Mouse (Mus musculus): ENCODE data around the gene Rora.
A peak's percentile ranks its signal among the peaks of the same experiment; 100 is the strongest.

Rora gene

DNA sequence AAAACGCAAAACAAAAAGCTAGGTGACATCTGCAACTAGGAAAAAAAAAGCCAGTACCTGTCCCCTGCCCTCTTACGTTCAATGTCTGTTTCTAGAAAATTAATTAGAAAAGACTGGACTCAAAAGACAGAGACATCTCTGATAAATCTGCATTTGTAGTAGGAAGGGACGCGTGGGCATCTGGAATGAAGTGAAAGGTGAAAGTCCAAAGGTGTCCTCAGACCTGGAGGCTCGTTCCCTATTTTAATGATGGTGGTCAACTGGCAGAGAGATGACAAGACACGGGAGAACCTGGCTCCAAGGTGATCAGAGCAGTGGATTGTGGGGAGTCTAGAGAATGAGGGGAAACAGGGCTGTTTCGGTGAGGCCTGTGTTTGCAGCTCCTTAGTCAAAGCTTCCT lies 674.0 kb downstream of the Rora start:
- DNase-seq (ENCODE audit: low read depth in 1 of 2, low spot score in 2 of 2), result no peak

DNA sequence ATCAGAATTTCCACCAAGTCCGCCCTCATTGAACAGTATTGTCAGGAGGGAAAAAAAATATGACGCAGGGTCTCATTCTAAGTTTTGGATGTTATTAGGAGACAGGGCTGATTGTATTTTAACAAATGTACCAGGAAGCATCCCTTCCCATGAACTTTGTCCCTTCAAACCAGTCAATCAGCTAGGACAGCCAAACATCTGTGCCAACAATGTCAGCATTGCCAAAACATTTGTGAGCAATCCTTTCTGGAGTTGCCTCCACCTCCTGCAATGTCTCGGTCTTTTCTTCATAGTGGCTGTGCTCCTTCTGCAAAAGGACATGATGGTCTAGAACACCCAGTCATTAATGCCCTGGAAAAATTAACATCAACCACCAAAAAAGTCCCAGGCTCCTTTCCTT lies 678.2 kb downstream of the Rora start:
- DNase-seq (ENCODE audit: low read depth in 1 of 2, low spot score in 2 of 2), result no peak

DNA sequence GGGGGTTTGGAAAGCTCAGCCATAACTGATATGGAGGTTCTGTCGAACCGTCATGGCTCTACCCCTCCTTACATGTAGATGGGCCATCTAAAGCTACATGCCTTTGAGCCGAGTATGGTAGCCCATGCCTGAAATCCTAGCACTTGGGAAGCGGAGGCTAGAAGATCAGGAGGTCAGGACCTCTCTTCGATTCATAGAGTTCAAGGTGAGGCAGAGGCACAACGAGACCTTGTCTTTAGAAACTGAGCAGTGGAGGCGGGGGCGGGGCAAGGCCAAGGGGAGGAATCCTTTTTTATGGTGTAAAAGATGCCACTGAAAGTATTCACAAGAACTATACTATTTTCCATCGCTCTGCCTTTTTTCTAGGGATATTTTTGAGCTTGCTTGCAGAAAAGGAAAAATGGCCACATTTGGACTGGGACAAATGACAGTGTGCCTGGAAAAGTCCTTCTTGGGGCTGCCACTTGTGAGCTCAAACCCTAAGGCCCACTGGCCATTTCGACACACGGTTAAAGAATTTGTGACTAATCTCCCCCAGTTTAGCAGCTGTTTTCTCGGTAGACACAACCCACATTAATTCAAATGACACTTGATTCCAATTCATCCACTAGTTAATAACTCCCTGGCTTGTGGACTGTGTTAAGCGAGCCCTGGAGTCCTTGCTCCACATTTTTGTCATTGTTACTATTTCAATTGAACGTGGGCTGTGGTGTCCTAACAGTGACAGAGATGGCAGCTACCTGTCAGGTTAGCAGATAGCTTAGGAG lies 679.4 kb downstream of the Rora start:
- no peak for DNase-seq (ENCODE audit: low read depth in 1 of 2, low spot score in 2 of 2)

DNA sequence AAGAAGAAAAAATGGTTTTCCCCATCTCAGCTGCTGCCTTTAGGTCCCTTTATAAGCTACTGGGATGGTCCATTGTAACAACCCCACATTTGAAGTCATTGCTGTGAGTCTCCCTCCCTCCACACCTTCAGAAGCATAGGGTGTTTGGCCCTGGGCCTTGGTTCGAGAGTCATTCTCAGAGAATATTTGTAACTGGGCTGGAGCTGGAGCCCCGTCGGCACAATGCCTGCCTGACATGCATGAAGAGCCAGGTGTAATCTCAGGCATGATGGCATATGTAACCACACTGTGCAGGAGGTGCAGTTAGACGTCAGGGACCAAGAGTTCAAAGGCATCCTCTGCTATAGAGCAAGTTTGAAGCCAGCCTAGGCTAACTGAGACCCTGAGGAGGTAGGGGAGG lies 680.1 kb downstream of the Rora start:
- DNase-seq (ENCODE audit: low read depth in 1 of 2, low spot score in 2 of 2), result no peak

DNA sequence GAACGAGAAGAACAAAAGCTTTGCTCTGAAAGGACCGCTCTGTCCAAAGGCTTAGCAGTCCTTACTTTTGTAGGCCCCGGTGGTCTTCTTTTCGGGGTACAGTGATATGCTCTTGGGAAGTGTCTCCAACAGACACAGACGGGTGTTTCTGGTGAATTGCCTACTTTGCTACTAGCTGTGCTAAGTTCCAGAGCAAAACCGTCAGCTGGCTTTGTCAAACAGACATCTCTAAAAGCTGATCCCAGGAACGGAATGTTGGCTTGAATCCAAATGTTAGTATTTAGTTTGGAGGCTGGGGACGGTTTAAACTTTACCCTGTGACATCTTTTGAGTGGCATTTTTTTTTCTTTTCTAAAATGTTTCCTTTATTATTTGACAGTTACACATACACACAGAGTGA lies 680.5 kb downstream of the Rora start:
- DNase-seq (ENCODE audit: low read depth in 1 of 2, low spot score in 2 of 2), result no peak

DNA sequence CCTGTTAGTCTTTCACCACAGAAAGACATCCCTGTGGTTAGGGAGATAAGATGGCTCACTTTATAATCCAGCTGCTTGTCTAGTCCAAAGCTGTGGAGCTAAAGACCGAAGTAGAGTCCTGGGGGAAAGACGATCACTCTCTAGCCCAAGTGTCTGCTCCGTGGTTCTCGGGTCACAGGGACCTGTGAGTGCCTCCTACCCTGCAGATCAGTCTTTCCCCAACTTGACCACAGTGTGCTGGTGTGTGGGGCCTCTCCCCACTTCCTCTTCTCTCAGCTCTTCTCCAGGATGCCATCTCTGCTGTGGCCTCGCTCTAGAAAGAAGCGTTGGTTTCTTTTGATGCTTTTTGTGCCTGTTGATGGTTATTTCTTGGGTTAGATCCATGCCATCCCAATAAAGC lies 682.5 kb downstream of the Rora start:
- peak in 1 of 2 experiments; percentile 7 for DNase-seq (ENCODE audit: low read depth in 1 of 2, low spot score in 2 of 2)

DNA sequence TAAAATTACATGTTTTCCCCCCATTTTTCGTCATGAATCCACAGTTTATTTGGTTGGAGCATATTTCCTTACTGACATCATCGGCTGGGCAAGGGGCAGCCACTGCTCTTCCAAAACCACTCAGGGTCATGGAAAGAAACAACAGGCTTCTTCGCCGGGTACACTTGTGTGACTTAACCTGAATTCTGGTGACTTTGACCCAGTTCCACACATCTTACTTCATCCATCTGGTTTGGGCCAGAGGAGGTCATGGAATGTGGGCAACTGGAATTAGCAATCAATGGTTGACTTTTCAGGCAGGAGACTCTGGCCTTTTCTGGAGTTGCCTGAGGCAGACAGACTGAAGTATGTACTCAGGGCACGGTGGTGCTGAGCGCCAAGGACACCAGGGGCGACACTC lies 685.6 kb downstream of the Rora start:
- DNase-seq (ENCODE audit: low read depth in 1 of 2, low spot score in 2 of 2), result no peak

DNA sequence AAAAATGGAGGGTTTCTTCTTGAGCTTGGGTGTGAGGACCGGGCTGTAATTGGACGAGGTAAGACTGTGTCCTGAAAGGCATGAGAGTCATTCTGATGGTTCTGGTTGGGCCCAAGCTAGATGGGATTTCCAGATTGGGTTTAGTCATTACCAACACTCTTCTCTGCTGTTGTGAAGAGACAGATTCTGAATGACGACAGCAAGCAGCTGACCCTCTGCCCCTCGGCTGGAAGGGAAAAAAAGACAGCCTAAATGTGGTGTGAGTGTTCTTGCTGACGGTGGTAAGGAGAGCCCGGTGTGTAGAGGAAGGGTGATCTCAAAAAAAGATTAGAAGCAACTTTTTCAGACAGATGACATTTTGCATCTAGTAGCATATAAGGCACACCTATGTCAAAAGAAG lies 686.2 kb downstream of the Rora start:
- DNase-seq (ENCODE audit: low read depth in 1 of 2, low spot score in 2 of 2), result no peak

DNA sequence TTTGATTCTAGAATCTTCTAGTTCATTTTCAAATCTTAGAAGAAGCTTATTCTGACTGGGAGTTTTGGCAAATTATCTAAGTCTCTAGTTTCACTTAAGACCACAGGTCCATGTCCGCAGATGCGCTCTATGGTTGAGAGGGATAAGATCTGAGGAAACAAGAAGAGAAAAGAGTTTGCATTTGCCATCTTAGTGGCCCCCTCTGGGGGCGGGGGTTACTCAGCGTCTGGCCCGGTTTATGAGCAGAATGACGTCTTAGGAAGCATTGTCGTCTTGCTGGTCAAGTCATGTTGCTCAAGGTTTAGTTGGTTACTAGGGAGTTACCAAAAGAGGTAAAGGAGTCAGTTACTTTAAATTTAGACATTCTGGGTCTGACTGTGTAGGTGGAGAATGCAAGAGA lies 686.8 kb downstream of the Rora start:
- no peak for DNase-seq (ENCODE audit: low read depth in 1 of 2, low spot score in 2 of 2)

DNA sequence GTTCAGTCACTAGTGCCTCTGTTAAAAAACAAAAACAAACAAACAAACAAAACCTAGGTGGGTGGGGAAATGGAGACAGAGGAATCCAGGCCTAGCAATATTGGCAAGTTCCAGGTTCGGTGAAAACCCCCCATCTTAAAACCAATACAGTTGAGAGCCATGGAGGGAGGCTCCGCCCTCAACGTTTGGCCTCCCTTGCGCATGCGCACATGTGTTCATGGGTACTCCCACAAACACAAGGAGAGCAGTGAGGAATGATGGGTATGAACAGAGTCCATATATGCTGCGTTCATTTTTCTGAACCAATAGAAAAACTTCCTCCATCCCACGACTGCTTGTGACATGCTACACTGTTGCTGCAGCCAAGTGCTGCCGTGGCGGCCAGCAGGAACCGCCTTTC lies 690.3 kb downstream of the Rora start:
- no peak for DNase-seq (ENCODE audit: low read depth in 1 of 2, low spot score in 2 of 2)

DNA sequence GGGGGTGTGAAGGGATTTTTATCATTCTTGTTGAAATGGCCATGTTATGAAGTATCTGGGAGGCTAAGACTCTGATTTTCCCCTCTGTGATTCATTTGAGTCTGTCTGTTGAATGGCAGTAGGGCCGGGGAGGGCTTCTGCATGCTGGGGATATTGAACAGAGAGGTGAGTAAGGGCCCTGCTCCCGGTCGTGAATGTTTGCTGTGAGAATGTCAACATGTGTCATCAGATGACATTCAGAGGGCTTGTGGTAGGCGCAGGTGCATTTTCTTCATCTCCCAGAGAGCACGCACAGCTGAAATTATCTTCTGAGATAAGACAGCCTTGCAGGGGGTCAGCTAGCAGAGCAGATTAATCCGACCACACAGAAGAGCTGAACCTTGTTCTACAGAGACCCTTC lies 692.0 kb downstream of the Rora start:
- DNase-seq (ENCODE audit: low read depth in 1 of 2, low spot score in 2 of 2), result no peak

DNA sequence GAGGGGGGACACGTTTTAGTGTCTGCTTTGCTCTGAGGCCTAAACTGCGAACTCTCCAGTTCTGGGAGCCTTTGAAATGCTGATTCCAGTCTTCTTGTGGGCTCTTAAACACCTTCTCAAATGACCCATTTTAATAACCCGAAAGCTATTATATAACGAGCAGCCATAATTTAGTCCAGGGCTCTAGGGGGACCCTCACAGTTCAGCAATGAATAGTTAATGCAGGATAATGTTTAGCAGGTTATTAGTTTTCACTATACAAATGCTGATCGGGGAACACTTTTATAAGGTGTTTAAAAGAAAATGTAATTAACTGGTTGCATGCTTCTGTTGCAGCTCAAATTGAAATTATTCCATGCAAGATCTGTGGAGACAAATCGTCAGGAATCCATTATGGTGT lies 694.2 kb downstream of the Rora start:
- no peak for DNase-seq (ENCODE audit: low read depth in 1 of 2, low spot score in 2 of 2)

DNA sequence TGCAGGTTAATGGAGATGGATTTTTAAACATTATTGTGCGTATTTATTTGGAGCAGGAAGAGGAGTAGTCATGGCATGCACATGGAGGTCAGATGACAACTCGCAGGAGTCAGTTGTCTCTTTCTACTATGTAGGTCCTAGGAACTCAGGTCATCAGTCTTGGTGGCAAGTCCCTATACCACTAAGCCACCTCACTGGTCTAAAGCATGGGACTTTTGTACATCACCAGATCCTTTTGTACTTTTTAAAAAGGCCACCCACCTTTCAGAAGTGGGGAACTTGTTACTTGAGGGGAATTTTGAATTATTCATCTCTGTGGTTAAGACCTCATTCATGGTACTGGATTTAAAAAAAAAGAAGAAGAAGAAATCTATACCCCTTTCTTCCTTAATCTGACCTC lies 696.0 kb downstream of the Rora start:
- DNase-seq (ENCODE audit: low read depth in 1 of 2, low spot score in 2 of 2), result no peak

DNA sequence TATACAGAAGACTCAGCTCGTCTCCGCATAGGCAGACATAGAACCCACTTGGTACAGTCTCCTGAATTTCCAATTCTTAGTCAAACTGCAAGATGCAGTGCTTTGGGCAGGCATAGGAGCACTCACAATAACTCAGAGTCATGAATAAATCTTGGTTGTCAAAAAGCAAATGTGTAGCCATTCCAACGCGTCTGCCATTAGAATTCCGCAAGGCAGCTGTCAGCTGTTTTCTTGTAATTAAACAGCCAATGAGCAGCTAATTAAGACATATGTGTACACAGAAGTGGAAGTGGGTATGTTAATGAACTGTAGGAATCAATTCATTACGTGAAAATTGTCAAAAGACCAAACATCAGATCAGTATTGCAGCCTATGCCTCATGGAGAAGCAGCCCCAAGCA lies 700.6 kb downstream of the Rora start:
- DNase-seq (ENCODE audit: low read depth in 1 of 2, low spot score in 2 of 2), result no peak

DNA sequence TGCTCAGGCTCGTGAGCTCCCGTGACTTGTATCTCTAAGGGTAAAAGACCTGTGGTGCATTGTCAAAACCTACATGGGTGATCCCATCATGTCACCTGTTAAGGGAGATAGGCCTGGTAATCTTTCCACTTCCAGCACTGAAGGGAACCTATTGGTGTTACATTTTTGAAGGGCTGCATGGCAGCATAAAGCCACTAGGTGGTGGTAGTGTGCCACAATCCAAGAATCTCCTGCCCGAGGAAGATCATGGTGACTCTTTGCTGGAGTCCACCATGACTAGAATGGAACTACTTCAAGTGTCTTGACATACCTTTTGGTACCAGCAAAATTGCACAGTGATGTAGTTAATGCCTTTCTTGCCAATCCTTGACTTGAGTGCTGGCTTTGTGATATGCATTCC lies 704.2 kb downstream of the Rora start:
- peak in 1 of 2 experiments; percentile 24 for DNase-seq (ENCODE audit: low read depth in 1 of 2, low spot score in 2 of 2)

DNA sequence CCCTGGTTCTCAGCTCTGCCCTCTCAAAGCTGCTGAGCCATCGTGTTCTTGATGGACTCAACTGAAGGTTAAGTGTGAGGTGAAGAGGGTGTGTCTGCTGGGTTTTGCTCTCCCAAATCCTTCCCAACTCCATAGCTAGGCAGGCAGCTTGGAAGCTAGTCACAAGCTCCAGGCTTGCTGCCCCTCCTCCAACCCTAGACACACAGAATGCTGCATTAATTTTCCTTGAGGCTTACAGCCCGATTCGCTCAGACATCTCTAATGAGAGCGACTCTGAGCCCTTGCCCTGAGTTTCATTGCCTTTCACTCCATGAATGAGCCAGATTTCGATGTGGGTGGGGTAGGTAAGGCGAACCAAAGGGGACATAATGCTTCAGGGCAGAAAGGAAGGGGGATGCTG lies 705.2 kb downstream of the Rora start:
- DNase-seq (ENCODE audit: low read depth in 1 of 2, low spot score in 2 of 2), result no peak

DNA sequence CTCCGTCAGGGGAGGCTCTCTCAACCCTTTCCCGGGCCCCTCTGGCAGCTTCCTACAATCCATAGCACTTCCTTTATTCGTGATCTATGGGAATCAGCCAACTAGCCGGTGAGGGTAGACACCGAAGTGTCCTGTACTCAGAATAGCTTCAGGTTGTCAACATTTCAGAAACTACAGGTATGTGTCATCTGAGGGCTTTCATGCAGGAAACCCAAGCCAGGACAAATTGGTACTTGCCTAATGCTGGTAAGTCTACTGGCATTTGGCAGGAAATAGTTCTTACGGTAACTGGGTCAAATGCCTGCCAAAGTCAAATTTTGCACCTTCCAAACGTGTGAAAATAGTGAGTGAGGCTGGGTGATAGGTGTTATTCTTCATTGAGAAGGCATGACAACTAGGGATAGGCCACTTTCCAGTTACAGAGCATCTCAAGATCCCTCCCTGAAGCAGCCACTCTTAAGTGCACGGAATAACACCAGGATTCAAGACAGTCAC lies 708.4 kb downstream of the Rora start:
- no peak for DNase-seq (ENCODE audit: low read depth in 1 of 2, low spot score in 2 of 2)

DNA sequence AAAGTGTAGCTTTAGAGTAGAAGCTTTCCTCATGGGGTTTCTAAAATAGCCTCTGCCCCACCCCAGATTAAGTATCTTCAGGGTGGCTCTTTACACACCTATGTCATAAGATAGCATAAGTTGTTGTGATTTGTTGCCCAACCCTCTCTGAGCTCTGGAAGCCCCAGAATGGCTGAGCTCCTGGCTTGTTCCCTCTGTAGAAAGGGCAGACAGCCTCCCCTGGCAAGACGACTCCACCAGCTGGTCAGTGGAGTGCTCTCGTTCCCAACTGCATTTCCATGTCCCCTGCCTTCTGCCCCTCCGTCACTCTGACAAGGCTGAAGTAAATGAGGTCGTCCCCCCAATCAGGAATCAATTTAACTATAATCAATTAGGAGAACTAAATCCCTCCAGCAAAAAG lies 709.2 kb downstream of the Rora start:
- DNase-seq (ENCODE audit: low read depth in 1 of 2, low spot score in 2 of 2), result no peak

DNA sequence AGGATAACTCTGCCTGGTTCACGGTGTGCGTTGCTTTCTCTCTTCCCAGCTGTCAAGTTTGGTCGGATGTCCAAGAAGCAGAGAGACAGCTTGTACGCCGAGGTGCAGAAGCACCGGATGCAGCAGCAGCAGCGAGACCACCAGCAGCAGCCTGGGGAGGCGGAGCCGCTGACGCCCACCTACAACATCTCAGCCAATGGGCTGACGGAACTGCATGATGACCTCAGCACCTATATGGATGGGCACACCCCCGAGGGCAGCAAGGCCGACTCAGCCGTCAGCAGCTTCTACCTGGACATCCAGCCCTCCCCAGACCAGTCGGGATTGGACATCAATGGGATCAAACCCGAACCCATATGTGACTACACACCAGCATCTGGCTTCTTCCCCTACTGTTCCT lies 710.5 kb downstream of the Rora start:
- no peak for DNase-seq (ENCODE audit: low read depth in 1 of 2, low spot score in 2 of 2)

DNA sequence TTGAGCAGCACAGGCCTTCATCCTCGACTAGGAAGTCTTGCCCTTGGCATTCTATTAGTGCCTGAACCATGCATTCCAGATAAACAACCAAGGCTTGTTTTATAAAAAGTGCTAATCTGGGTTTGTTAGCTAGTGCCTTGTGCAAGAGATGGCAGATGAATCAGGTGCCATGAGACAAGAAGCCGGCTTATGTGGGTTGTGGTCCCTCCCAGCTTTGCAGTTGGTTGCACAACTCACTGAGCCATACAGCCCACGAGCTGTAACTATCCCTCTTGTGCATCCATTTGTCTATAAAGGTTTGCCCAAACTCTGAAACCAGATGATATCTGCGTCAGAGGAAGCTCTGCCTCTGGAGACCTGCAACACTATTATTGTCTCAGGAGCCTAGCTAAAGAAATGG lies 713.5 kb downstream of the Rora start:
- no peak for DNase-seq (ENCODE audit: low read depth in 1 of 2, low spot score in 2 of 2)

DNA sequence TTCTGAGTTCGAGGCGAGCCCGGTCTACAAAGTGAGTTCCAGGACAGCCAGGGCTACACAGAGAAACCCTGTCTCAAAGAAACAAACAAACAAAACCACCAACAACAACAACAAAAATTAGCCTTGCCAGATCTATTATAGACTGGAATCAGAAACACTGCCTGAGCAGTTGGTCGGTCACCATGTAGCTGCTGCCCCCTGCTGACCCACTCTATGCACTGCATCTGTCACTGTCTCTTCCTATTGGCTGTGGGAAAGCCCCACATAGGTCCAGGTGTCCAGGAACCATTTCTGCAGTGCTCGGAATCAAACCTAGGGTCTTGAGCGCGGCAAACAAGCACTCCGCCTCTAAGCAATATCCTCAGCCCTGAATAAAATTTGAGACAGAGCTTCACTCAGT lies 714.5 kb downstream of the Rora start:
- peak in 1 of 2 experiments; percentile 14 for DNase-seq (ENCODE audit: low read depth in 1 of 2, low spot score in 2 of 2)

DNA sequence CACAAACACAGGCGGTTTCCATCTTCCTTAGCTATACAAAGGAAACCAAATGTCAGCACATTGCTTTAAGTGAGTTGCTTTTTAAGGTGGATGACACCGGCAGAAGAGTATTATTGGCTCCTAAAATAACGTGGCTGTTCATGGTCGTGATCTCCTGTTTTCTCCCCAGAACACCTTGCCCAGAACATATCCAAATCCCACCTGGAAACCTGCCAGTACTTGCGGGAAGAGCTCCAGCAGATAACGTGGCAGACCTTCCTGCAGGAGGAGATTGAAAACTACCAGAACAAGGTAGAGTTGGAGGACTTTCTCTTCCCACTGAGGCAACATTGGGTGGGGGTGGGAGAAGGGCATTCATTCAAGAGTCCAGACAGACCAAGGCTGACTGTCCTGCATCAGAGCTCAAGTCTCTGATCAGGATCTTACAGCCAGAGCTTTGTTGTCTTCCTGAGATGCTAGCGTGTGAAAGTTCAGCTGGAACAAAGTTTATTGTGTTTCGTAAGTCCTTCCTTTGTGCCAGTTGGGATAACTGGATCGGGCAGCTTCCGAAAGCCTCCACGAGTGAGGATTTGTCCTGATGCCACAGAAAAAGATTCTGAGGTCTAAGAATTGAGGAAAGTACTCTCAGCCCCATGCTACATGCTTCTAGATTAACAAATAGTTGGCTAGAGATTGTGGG lies 717.6 kb downstream of the Rora start:
- no peak for DNase-seq (ENCODE audit: low read depth in 1 of 2, low spot score in 2 of 2)

DNA sequence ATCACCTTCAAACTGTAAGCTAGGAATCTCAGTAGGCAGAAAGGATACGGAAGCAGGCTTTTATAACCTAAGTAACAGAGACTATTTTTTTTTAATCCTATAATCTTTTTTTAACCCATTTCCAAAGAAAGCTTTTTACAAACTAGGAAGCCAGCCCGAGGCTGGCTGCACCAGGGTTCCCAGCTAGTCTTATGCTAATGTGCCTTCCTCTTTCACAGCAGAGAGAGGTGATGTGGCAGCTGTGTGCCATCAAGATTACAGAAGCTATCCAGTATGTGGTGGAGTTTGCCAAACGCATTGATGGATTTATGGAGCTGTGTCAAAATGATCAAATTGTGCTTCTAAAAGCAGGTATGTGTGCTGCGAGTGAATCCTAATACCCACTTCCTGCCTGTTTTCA lies 719.3 kb downstream of the Rora start:
- DNase-seq (ENCODE audit: low read depth in 1 of 2, low spot score in 2 of 2), result no peak

Data from monocyte, adult 2 months (primary cell).